Mouse (Mus musculus): ENCODE results near the gene Ptk6. TPM values are rescaled to one million over a fixed set of nuclear protein-coding genes. Genes with fewer than 3 reads are reported as not detected.

Ptk6 gene
- polyA plus RNA-seq (2015; fragmentation: Nextera tagmentation; extraction: Ambion mirVana): not detected in 2 replicates

GRCm38 (mm10) chr2:181202422-181202821 lies at the start of gene Ptk6:
Ptk6 (minus strand) TSS chr2:181202789.

DNA sequence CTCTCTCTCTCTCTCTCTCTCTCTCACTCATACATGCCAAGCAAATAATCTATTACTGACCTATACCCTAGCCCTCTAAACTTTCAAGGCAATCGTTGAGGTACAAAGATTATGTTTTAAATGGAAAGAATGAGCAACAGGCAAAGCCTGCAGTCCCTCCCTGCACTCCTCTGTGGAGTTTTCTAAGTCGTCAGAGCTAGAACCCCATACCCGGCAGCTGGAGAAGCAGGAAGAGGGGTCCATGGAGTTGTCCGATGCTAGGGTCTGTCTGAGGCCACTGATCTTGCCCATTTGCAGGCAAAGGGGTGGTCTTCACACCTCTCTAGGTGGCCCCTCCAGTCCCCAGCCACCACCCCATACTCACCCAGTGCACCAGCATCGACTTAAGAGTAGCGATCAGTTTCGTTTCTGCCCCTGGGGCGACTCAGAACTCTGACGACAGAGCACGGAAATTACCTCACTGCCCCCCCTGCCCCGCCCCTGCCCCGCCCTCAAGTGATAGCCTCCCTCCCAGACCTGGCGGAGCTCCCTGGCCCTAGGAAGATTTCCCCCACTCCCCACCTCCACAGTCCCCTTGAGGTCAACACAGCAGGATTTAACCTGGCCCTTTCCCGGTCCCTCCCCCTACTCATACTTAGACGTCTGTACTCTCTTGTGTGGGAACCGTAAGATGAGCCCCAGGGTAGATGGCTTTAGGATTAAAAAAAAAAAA lies 39.2 kb upstream of the Ptk6 start, which contains the start of gene Helz2:
Helz2 (minus strand) TSS at position 426 of the 712 bp plus-strand sequence.

GRCm38 (mm10) chr2:181219538-181220216 lies 17.1 kb upstream of the Ptk6 start, which contains the start of gene Fndc11:
Fndc11 (plus strand) TSS chr2:181220013.

GRCm38 (mm10) chr2:181213021-181213445 lies 10.4 kb upstream of the Ptk6 start, which contains the start of gene Srms:
Srms (minus strand) TSS chr2:181213185.

DNA sequence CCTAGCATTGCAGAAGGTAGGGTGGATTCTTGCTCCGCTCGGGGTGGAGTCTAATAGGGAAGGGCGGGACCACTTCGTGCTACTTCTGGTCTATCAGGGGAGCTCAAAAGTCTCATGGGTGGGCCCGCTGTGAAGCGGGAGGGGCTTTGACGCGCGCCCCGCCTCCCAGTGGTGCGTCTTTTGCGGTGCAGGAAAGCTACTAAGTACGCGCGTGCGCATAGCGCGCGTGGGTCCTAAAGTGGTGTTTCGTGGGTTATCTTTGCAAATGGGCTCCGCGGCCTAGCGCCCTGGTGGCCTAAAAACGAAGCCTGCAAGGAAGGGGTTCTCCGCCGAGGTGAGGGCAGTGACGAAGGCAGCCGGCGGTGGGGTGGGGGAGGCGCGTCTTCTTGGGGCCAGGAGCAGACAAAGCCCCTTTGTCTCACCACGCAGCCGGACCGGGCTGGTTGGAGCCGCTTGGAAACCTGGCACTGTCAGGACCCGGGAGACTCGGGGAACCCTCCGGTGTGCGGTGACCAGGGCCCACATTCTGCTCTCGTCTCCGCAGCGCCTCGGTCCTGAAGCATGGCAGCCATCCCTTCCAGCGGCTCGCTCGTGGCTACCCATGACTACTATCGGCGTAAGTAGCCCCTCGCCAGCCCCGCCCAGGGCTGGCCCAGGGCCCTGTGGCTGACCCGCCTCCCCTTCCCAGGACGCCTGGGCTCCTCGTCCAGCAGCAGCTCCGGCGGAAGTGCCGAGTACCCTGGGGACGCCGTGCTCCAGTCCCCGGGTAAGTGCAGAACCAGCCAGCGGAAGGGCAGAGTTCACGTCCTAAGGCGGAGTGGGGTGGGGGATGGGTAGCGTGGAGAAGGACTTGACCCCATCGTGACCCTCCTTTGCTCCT lies 15.2 kb downstream of the Ptk6 start, which contains the start of gene Ppdpf:
Ppdpf (plus strand) TSS at position 127 of the 880 bp plus-strand sequence.

GRCm38 (mm10) chr2:181156248-181157121 lies 46.1 kb downstream of the Ptk6 start, which contains the start of gene Eef1a2:
Eef1a2 (minus strand) TSS chr2:181157014.

Other genes with a start within 250 kb of the Ptk6 start
- 72.6 and 80.3 TPM in 2 replicates for gene Nkain4, start 248.1 kb downstream of the Ptk6 start, polyA plus RNA-seq (2015; fragmentation: Nextera tagmentation; extraction: Ambion mirVana)
- gene Arfgap1, start 235.6 kb downstream of the Ptk6 start, polyA plus RNA-seq (2015; fragmentation: Nextera tagmentation; extraction: Ambion mirVana): 64.1 and 68.0 TPM in 2 replicates
- 0.13 and 0.31 TPM in 2 replicates for gene Col20a1, start 216.3 kb downstream of the Ptk6 start, polyA plus RNA-seq (2015; fragmentation: Nextera tagmentation; extraction: Ambion mirVana)
- gene Chrna4, start 159.2 kb downstream of the Ptk6 start, polyA plus RNA-seq (2015; fragmentation: Nextera tagmentation; extraction: Ambion mirVana): 0.05 and 0.06 TPM in 2 replicates
- not detected in 2 replicates for gene Kcnq2, start 67.5 kb downstream of the Ptk6 start, polyA plus RNA-seq (2015; fragmentation: Nextera tagmentation; extraction: Ambion mirVana)
- not detected in 2 replicates for gene Eef1a2, start 45.8 kb downstream of the Ptk6 start, polyA plus RNA-seq (2015; fragmentation: Nextera tagmentation; extraction: Ambion mirVana)
- 150 and 173 TPM in 2 replicates for gene Ppdpf, start 15.5 kb downstream of the Ptk6 start, polyA plus RNA-seq (2015; fragmentation: Nextera tagmentation; extraction: Ambion mirVana)
- gene Srms, start 10.4 kb upstream of the Ptk6 start, polyA plus RNA-seq (2015; fragmentation: Nextera tagmentation; extraction: Ambion mirVana): 0.07 and 0.10 TPM in 2 replicates
- 0.13 TPM in 1 of 2 replicates, not detected in the other for gene Fndc11, start 17.2 kb upstream of the Ptk6 start, polyA plus RNA-seq (2015; fragmentation: Nextera tagmentation; extraction: Ambion mirVana)
- 0.99 and 1.0 TPM in 2 replicates for gene Helz2, start 39.2 kb upstream of the Ptk6 start, polyA plus RNA-seq (2015; fragmentation: Nextera tagmentation; extraction: Ambion mirVana)
- 5.9 and 6.1 TPM in 2 replicates for gene Gmeb2, start 85.2 kb upstream of the Ptk6 start, polyA plus RNA-seq (2015; fragmentation: Nextera tagmentation; extraction: Ambion mirVana)
- gene Stmn3, start 111.7 kb upstream of the Ptk6 start, polyA plus RNA-seq (2015; fragmentation: Nextera tagmentation; extraction: Ambion mirVana): 0.92 and 1.1 TPM in 2 replicates
- 12.9 and 14.1 TPM in 2 replicates for gene Rtel1, start 117.0 kb upstream of the Ptk6 start, polyA plus RNA-seq (2015; fragmentation: Nextera tagmentation; extraction: Ambion mirVana)
- 17.2 and 20.0 TPM in 2 replicates for gene Zgpat, start 162.1 kb upstream of the Ptk6 start, polyA plus RNA-seq (2015; fragmentation: Nextera tagmentation; extraction: Ambion mirVana)
- gene Arfrp1, start 162.6 kb upstream of the Ptk6 start, polyA plus RNA-seq (2015; fragmentation: Nextera tagmentation; extraction: Ambion mirVana): 34.8 and 36.7 TPM in 2 replicates
- 6.0 and 8.3 TPM in 2 replicates for gene Lime1, start 177.3 kb upstream of the Ptk6 start, polyA plus RNA-seq (2015; fragmentation: Nextera tagmentation; extraction: Ambion mirVana)